Mouse (Mus musculus) heart, adult 9 months (tissue): ENCODE data around the gene Gm21820.
"Not testable (repeated sequence)": the region's sequence is repeated elsewhere in the genome, so short reads cannot be mapped to it uniquely, and the experiment has no call there.

Source experiments
- DNase-seq, 2 experiments: peaks; one replicate each; pipeline ENCODE4 v3.0.0; 2022; ENCODE audit warnings: low spot score in 2 of 2

Gm21820 gene

GRCm38 (mm10) chrY:5249341-5249740 is at the start of gene Gm21820:
Gene Gm21820, minus strand, starts transcription at chrY:5249441.
- not testable (repeated sequence) for DNase-seq
